Comparison of ENCODE assay signal across 11 mouse cellular contexts in the genomic region with DNA sequence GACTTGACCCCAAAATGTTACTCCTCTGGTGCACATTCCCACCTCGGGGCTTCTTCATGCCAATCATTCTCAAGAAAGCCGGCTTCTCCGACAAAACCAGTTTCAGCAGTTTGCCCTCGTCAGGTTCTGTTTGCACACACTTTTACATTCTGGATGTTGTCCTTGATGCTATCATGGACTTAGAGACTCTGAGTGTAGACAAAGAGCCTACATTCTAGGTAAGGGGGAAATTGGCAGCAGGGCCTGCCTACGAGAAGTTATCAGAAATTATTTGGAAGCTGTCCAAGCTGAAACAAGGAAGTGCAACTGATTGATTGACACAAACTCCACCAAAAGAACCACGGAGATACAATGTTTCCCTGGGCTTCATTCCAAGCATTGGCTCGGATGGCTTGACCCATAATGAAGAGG. TPM values are rescaled to one million over a fixed set of nuclear protein-coding genes. Genes with fewer than 3 reads are reported as not detected.
DNase-seq lines count a peak whose midpoint lies in the region; ATAC-seq and TF ChIP-seq lines count a peak whose summit lies in the region.
"Had no signal": no experiment of that assay in that cellular context is flagged by ENCODE, and none has a peak within 500 bp of the region (broad histone marks: within the 10 kb centered on the region; RNA-seq: fewer than 3 reads in every experiment).

No protein-coding gene starts in this region.

- no peaks in the 10 kb centered on the region for H3K9me3 ChIP-seq in limb, embryonic 14.5 days (ENCODE audit: control insufficient read depth, low read length)
- H3K9me3 ChIP-seq in limb, embryonic 10.5 days (replicated peaks): peaks cover 2% of the 10 kb centered on the region; the same call in 1 of the 2 replicates
- no peaks in the 10 kb centered on the region for H3K9me3 ChIP-seq in heart, embryonic 11.5 days (replicated peaks; ENCODE audit: control insufficient read depth, low read length)
- H3K9me3 ChIP-seq in liver, embryonic 16.5 days (replicated peaks; ENCODE audit: control insufficient read depth, low read length): no peaks in the 10 kb centered on the region
- H3K9me3 ChIP-seq in stomach, embryonic 16.5 days (replicated peaks; ENCODE audit: control insufficient read depth, low read length): peaks cover 11% of the 10 kb centered on the region; the same call in 1 of the 2 replicates
- H3K9me3 ChIP-seq in hindbrain, embryonic 12.5 days (replicated peaks): 0 out of 2 replicates have a peak, but pooled peaks cover 11% of the 10 kb centered on the region

- H3K27me3 ChIP-seq in limb, embryonic 14.5 days (ENCODE audit: control insufficient read depth, insufficient read depth, low read length): no peaks in the 10 kb centered on the region
- no peaks in the 10 kb centered on the region for H3K27me3 ChIP-seq in limb, embryonic 10.5 days (ENCODE audit: low read depth, poor library complexity, severe bottlenecking)
- H3K27me3 ChIP-seq in heart, embryonic 11.5 days (ENCODE audit: control insufficient read depth, insufficient read depth, low read length): no peaks in the 10 kb centered on the region
- H3K27me3 ChIP-seq in liver, embryonic 16.5 days (ENCODE audit: control insufficient read depth, insufficient read depth, low read depth, low read length): no peaks in the 10 kb centered on the region
- no peaks in the 10 kb centered on the region for H3K27me3 ChIP-seq in stomach, embryonic 16.5 days (ENCODE audit: control insufficient read depth, insufficient read depth, low read length)
- H3K27me3 ChIP-seq in hindbrain, embryonic 12.5 days: no peaks in the 10 kb centered on the region
- H3K27me3 ChIP-seq: Patski had no signal

- WGBS in limb, embryonic 14.5 days: 54% methylated on average over 7 of the region's 7 CpGs
- 77% methylated on average over 7 of the region's 7 CpGs for WGBS in limb, embryonic 10.5 days
- 20% methylated on average over 7 of the region's 7 CpGs for WGBS in heart, embryonic 11.5 days (ENCODE audit: insufficient replicate concordance)
- WGBS in liver, embryonic 16.5 days (ENCODE audit: insufficient replicate concordance): 15% methylated on average over 7 of the region's 7 CpGs
- 38% methylated on average over 7 of the region's 7 CpGs for WGBS in stomach, embryonic 16.5 days
- 67% methylated on average over 7 of the region's 7 CpGs for WGBS in hindbrain, embryonic 12.5 days

- no peak overlapping the region for H3K4me3 ChIP-seq in limb, embryonic 14.5 days (replicated peaks; ENCODE audit: low read length)
- no peak overlapping the region for H3K4me3 ChIP-seq in limb, embryonic 10.5 days
- no peak overlapping the region for H3K4me3 ChIP-seq in heart, embryonic 11.5 days (ENCODE audit: low read depth, low read length)
- H3K4me3 ChIP-seq in liver, embryonic 16.5 days (ENCODE audit: low read depth, low read length): no peak overlapping the region
- H3K4me3 ChIP-seq in stomach, embryonic 16.5 days (replicated peaks; ENCODE audit: low read length): no peak overlapping the region
- H3K4me3 ChIP-seq in hindbrain, embryonic 12.5 days: no peak overlapping the region
- H3K4me3 ChIP-seq: left cerebral cortex, adult 2 months had no signal

- no peaks in the 10 kb centered on the region for H3K36me3 ChIP-seq in limb, embryonic 14.5 days (ENCODE audit: control insufficient read depth, insufficient read depth, low read length)
- H3K36me3 ChIP-seq in limb, embryonic 10.5 days: no peaks in the 10 kb centered on the region
- no peaks in the 10 kb centered on the region for H3K36me3 ChIP-seq in heart, embryonic 11.5 days (ENCODE audit: control insufficient read depth, insufficient read depth, low read length)
- no peaks in the 10 kb centered on the region for H3K36me3 ChIP-seq in liver, embryonic 16.5 days (ENCODE audit: control insufficient read depth, insufficient read depth)
- H3K36me3 ChIP-seq in stomach, embryonic 16.5 days (ENCODE audit: control insufficient read depth, insufficient read depth, low read length): no peaks in the 10 kb centered on the region
- H3K36me3 ChIP-seq in hindbrain, embryonic 12.5 days: no peaks in the 10 kb centered on the region

- H3K4me2 ChIP-seq in limb, embryonic 14.5 days (replicated peaks; ENCODE audit: low read depth, low read length, severe bottlenecking): no peak overlapping the region
- peak overlapping the region; percentile 42 for H3K4me2 ChIP-seq in heart, embryonic 11.5 days
- peak overlapping the region; percentile 67 for H3K4me2 ChIP-seq in liver, embryonic 16.5 days (ENCODE audit: low read depth, low read length)
- H3K4me2 ChIP-seq in stomach, embryonic 16.5 days (ENCODE audit: low read depth, low read length): peak overlapping the region; percentile 28
- no peak overlapping the region for H3K4me2 ChIP-seq in hindbrain, embryonic 12.5 days (replicated peaks)

- no peak for ATAC-seq in limb, embryonic 14.5 days (ENCODE audit: low FRiP score, low read depth)
- ATAC-seq in heart, embryonic 11.5 days (replicated peaks; ENCODE audit: insufficient number of reproducible peaks, low FRiP score, low TSS enrichment): no peak
- ATAC-seq in liver, embryonic 16.5 days (ENCODE audit: low read depth): no peak; the same call in 1 of the 2 replicates
- no peak for ATAC-seq in stomach, embryonic 16.5 days (ENCODE audit: insufficient read depth, low FRiP score)
- ATAC-seq in hindbrain, embryonic 12.5 days (ENCODE audit: low FRiP score): no peak
- ATAC-seq: Patski had no signal

- H3K27ac ChIP-seq in limb, embryonic 14.5 days (replicated peaks; ENCODE audit: low read depth, low read length): no peak overlapping the region
- no peak overlapping the region for H3K27ac ChIP-seq in limb, embryonic 10.5 days
- peak overlapping the region; percentile 73 for H3K27ac ChIP-seq in heart, embryonic 11.5 days (ENCODE audit: low read depth, low read length)
- peak overlapping the region; percentile 92 for H3K27ac ChIP-seq in liver, embryonic 16.5 days (ENCODE audit: low read length)
- peak overlapping the region; percentile 75 for H3K27ac ChIP-seq in stomach, embryonic 16.5 days (ENCODE audit: low read length)
- no peak overlapping the region for H3K27ac ChIP-seq in hindbrain, embryonic 12.5 days
- H3K27ac ChIP-seq: left cerebral cortex, adult 2 months had no signal

- no peaks in the 10 kb centered on the region for H3K4me1 ChIP-seq in limb, embryonic 14.5 days (ENCODE audit: control insufficient read depth, insufficient read depth, low read length)
- peaks cover 7% of the 10 kb centered on the region; the same call in 1 of the 2 replicates for H3K4me1 ChIP-seq in limb, embryonic 10.5 days
- H3K4me1 ChIP-seq in heart, embryonic 11.5 days (ENCODE audit: control insufficient read depth, insufficient read depth, low read length): peaks cover 17% of the 10 kb centered on the region
- H3K4me1 ChIP-seq in liver, embryonic 16.5 days (ENCODE audit: control insufficient read depth, low read depth, low read length): peaks cover 22% of the 10 kb centered on the region
- peaks cover 10% of the 10 kb centered on the region for H3K4me1 ChIP-seq in stomach, embryonic 16.5 days (ENCODE audit: control insufficient read depth, insufficient read depth, low read length)
- H3K4me1 ChIP-seq in hindbrain, embryonic 12.5 days: no peaks in the 10 kb centered on the region

- TF ChIP-seq POLR2A in limb, embryonic 14.5 days (IDR thresholded peaks at IDR 0.05; ENCODE audit: borderline replicate concordance, extremely low read depth, insufficient read depth, insufficient read length): no peak

- peak; percentile 33 for DNase-seq in limb, embryonic 14.5 days (ENCODE audit: low spot score)
- DNase-seq in limb, embryonic 10.5 days (ENCODE audit: low spot score): no peak
- no peak for DNase-seq in testis, postnatal 10 days (ENCODE audit: low spot score)
- no peak for DNase-seq in spleen, adult 12 weeks (ENCODE audit: low spot score)
- DNase-seq: cerebellum, adult 9-10 months had no signal

- no peak overlapping the region for H3K9ac ChIP-seq in limb, embryonic 14.5 days (ENCODE audit: low read depth, low read length, severe bottlenecking)
- H3K9ac ChIP-seq in heart, embryonic 11.5 days (ENCODE audit: low read depth, low read length): no peak overlapping the region
- peak overlapping the region; percentile 43; the same call in 1 of the 2 replicates for H3K9ac ChIP-seq in liver, embryonic 16.5 days (ENCODE audit: low read depth, low read length)
- no peak overlapping the region for H3K9ac ChIP-seq in stomach, embryonic 16.5 days (ENCODE audit: low read length)
- H3K9ac ChIP-seq in hindbrain, embryonic 12.5 days: no peak overlapping the region

RNA-seq across cellular contexts. Expression of a gene that starts 43.5 kb away (rescaled TPM):
- polyA plus RNA-seq in limb, embryonic 14.5 days (2012; rRNA removed): 37.6 and 40.6 TPM in 2 replicates
- 46.7 and 50.7 TPM in 2 replicates for polyA plus RNA-seq in limb, embryonic 14.5 days (2014; fragmentation: Nextera tagmentation; extraction: Ambion mirVana)
- 43.2 and 43.8 TPM in 2 replicates for polyA plus RNA-seq in limb, embryonic 10.5 days (2016; fragmentation: Nextera tagmentation; extraction: Ambion mirVana)
- 37.7 and 38.1 TPM in 2 replicates for polyA plus RNA-seq in heart, embryonic 11.5 days (2014; fragmentation: Nextera tagmentation; extraction: Ambion mirVana)
- 24.3 and 26.1 TPM in 2 replicates for polyA plus RNA-seq in liver, embryonic 16.5 days (2015; fragmentation: Nextera tagmentation; extraction: Ambion mirVana)
- 33.2 and 33.6 TPM in 2 replicates for polyA plus RNA-seq in stomach, embryonic 16.5 days (2015; fragmentation: Nextera tagmentation; extraction: Ambion mirVana)
- polyA plus RNA-seq in hindbrain, embryonic 12.5 days (2016; fragmentation: Nextera tagmentation; extraction: Ambion mirVana): 38.4 and 41.2 TPM in 2 replicates

Comparison
In these comparisons a context has a peak if more than half of its experiments do, and no peak if none do; other contexts are left out.
1. H3K27ac ChIP-seq: peak in heart, embryonic 11.5 days (single experiment), liver, embryonic 16.5 days (single experiment) and stomach, embryonic 16.5 days (single experiment); none in limb, embryonic 14.5 days (single experiment), limb, embryonic 10.5 days (single experiment) and hindbrain, embryonic 12.5 days (single experiment).
2. H3K4me2 ChIP-seq: peak in heart, embryonic 11.5 days (single experiment), liver, embryonic 16.5 days (single experiment) and stomach, embryonic 16.5 days (single experiment); none in limb, embryonic 14.5 days (single experiment) and hindbrain, embryonic 12.5 days (single experiment).